Mouse (Mus musculus) thymus, adult 2 months (tissue): ENCODE measurements around the gene Slc9a7.

Source experiments
- CTCF ChIP-seq: fragments of 200-500 bp; IDR thresholded peaks from 2 replicates; pipeline ENCODE4 v1.5.1; 2012; ENCODE audit warnings: mild to moderate bottlenecking, control low read depth, low read length, moderate library complexity, borderline replicate concordance; ENCODE audit not compliant: control insufficient read depth, poor library complexity, insufficient read depth; ENCODE audit errors: extremely low read depth
- POLR2A ChIP-seq: fragments of 200-500 bp; IDR thresholded peaks from 2 replicates; pipeline ENCODE4 v1.6.1; 2012; ENCODE audit warnings: mild to moderate bottlenecking, low read length, control low read depth, moderate library complexity; ENCODE audit not compliant: control insufficient read depth, poor library complexity, insufficient read depth; ENCODE audit errors: extremely low read depth

- TF ChIP-seq CTCF, result no peak
- TF ChIP-seq POLR2A, result no peak
Observed at GRCm38 (mm10) chrX:20164984-20165383, 126.6 kb downstream of the Slc9a7 start.
